Mouse (Mus musculus): ENCODE results near the gene Ndufb2. TPM values are rescaled to one million over a fixed set of nuclear protein-coding genes. Genes with fewer than 3 reads are reported as not detected.

The Ndufb2 gene
- total RNA-seq (2023) = 10 to 100 TPM; 38.7 to 39.1 TPM

GRCm38 (mm10) chr6:39592401-39593214 is at the start of gene Ndufb2:
TSS of gene Ndufb2 (plus strand) at chr6:39592574.

GRCm38 (mm10) chr6:39557723-39558261 is 34.6 kb upstream of the Ndufb2 start, which contains the start of gene Dennd2a:
TSS of gene Dennd2a (minus strand) at chr6:39557867.

GRCm38 (mm10) chr6:39573791-39574554 is 18.4 kb upstream of the Ndufb2 start, which contains the start of gene Adck2:
TSS of gene Adck2 (plus strand) at chr6:39573873.

GRCm38 (mm10) chr6:39585517-39585916 is 6.9 kb upstream of the Ndufb2 start, which contains the start of gene Gm42420:
TSS of gene Gm42420 (plus strand) at chr6:39585753.

Other genes with a start within 250 kb of the Ndufb2 start
- gene Slc37a3, start 214.9 kb upstream of the Ndufb2 start, total RNA-seq (2023) = 10 to 100 TPM; 43.4 to 64.4 TPM
- gene Rab19, start 211.4 kb upstream of the Ndufb2 start, total RNA-seq (2023) = 1 to 10 TPM; 2.4 to 2.6 TPM
- gene Mkrn1, start 172.1 kb upstream of the Ndufb2 start, total RNA-seq (2023) = 100 to 1,000 TPM; 141 to 145 TPM
- gene Dennd2a, start 34.7 kb upstream of the Ndufb2 start, total RNA-seq (2023) = 1 to 10 TPM; 7.0 to 7.8 TPM
- gene Adck2, start 18.7 kb upstream of the Ndufb2 start, total RNA-seq (2023) = 10 to 100 TPM; 19.3 to 24.4 TPM
- not detected for gene Gm42420, start 6.8 kb upstream of the Ndufb2 start, total RNA-seq (2023)
- gene Braf, start 132.9 kb downstream of the Ndufb2 start, total RNA-seq (2023) = 10 to 100 TPM; 79.6 to 86.8 TPM
- gene Mrps33, start 218.4 kb downstream of the Ndufb2 start, total RNA-seq (2023) = 10 to 100 TPM; 22.9 to 30.6 TPM